ENCODE assay signal across 10 mouse cellular contexts in the genomic region with DNA sequence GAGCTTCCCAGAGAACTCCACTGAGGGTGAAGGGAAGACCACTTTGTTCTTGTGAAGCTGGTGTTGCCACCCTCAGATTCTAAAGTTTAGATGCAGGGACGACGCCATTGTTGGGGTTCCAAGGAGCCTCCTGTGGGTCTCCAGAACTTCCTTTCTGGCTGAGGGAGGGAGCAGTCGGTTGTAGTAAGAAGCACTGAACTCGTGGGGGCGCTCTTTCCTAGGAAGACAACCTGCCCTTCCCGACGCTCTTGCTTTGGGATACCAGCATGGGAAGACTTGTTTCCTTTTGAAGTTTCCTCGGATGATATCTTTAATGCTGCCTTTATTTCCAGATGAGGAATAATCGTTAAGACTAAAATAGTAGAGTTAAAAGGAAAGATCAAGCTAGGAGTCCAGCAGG. TPM values are rescaled to one million over a fixed set of nuclear protein-coding genes. Genes with fewer than 3 reads are reported as not detected.
DNase-seq lines count a peak whose midpoint lies in the region; ATAC-seq and TF ChIP-seq lines count a peak whose summit lies in the region.
"Not testable (repeated sequence)": the region's sequence is repeated elsewhere in the genome, so short reads cannot be mapped to it uniquely, and the experiment has no call there.
"Had no signal": no experiment of that assay in that cellular context is flagged by ENCODE, and none has a peak within 500 bp of the region (broad histone marks: within the 10 kb centered on the region; RNA-seq: fewer than 3 reads in every experiment).

No protein-coding gene starts in this region.

- not testable (repeated sequence) for H3K9ac ChIP-seq in intestine, postnatal 0 days (ENCODE audit: low read depth, low read length)

- ATAC-seq in intestine, postnatal 0 days = not testable (repeated sequence)

- 20% methylated on average over 8 of the region's 9 CpGs for WGBS in intestine, postnatal 0 days
- WGBS in lung, adult 2 months = 13% methylated on average over 9 of the region's 9 CpGs

- not testable (repeated sequence) for H3K4me3 ChIP-seq in intestine, postnatal 0 days (ENCODE audit: low read depth, low read length); lung, adult 2 months (replicated peaks; ENCODE audit: extremely low read depth, low read depth, low read length)

- H3K4me1 ChIP-seq in intestine, postnatal 0 days (replicated peaks; ENCODE audit: control insufficient read depth, insufficient read depth, low read length); lung, adult 2 months (ENCODE audit: control insufficient read depth, insufficient read depth, low read length): not testable (repeated sequence)

- H3K9me3 ChIP-seq in intestine, postnatal 0 days (ENCODE audit: control insufficient read depth) = not testable (repeated sequence)

- not testable (repeated sequence) for H3K36me3 ChIP-seq in intestine, postnatal 0 days (ENCODE audit: control insufficient read depth, insufficient read depth)

- not testable (repeated sequence) for H3K27me3 ChIP-seq in intestine, postnatal 0 days (replicated peaks; ENCODE audit: control insufficient read depth, insufficient read depth, low read length)

- TF ChIP-seq POLR2A in lung, adult 2 months (IDR thresholded peaks at IDR 0.05; ENCODE audit: borderline replicate concordance, extremely low read depth, low read depth, low read length) = not testable (repeated sequence)

- peak; percentile 60 for TF ChIP-seq CTCF in intestine, postnatal 0 days (IDR thresholded peaks at IDR 0.05; ENCODE audit: low read depth)
- peak; percentile 23; the same call in 1 of the 2 replicates for TF ChIP-seq CTCF in lung, adult 2 months (IDR thresholded peaks at IDR 0.05; ENCODE audit: insufficient read depth, low read length)

- DNase-seq in adrenal gland, adult 8-10 months = peak; percentile 74
- peak; percentile 45 to 46 for DNase-seq in cerebellum, postnatal 36 days
- DNase-seq in gastrocnemius, postnatal 4 days (ENCODE audit: low spot score in 2 of 2) = peak; percentile 31 to 49
- peak; percentile 41 to 79 for DNase-seq in layer of hippocampus, postnatal 25 days (ENCODE audit: extremely low spot score in 1 of 2, low spot score in 1 of 2)
- peak; percentile 72 for DNase-seq in lung, adult 2 months
- peak; percentile 45 for DNase-seq in retina, postnatal 1 day
- DNase-seq in urinary bladder, postnatal 36 days (ENCODE audit: low spot score in 2 of 2) = peak; percentile 17 to 49

- peak overlapping the region; percentile 57 for H3K4me2 ChIP-seq in intestine, postnatal 0 days (replicated peaks; ENCODE audit: low read depth)

- H3K27ac ChIP-seq in intestine, postnatal 0 days (ENCODE audit: low read depth, low read length) = not testable (repeated sequence)

RNA-seq across cellular contexts. Expression of gene Nat8, which starts 4.9 kb away (rescaled TPM):
- 10 to 100 TPM in 3 of 4 experiments, 1 to 10 TPM in 1; 9.3 to 39.6 (median 18.5) TPM for total RNA-seq in adrenal gland, adult 8-10 months (2022)
- not detected for total RNA-seq in gastrocnemius, postnatal 4 days (2021)
- polyA plus RNA-seq in intestine, postnatal 0 days (2015; fragmentation: Nextera tagmentation; extraction: Ambion mirVana) = 50.2 and 51.8 TPM in 2 replicates
- 1 to 10 TPM; 2.7 to 4.2 TPM for total RNA-seq in layer of hippocampus, postnatal 25 days (2021)
- 0.31 and 0.45 TPM in 2 replicates for polyA plus RNA-seq in lung, adult 2 months (2012; rRNA removed)
- total RNA-seq: gastrocnemius, adult 8-10 months had no signal
- polyA plus RNA-seq: embryonic facial prominence, embryonic 11.5 days had no signal

RNA-seq across cellular contexts. Expression of gene Nat8f5, which starts 16.1 kb away (rescaled TPM):
- 10 to 100 TPM; 12.6 to 50.0 (median 21.5) TPM for total RNA-seq in adrenal gland, adult 8-10 months (2022)
- not detected for total RNA-seq in gastrocnemius, postnatal 4 days (2021)
- 7.7 and 10.7 TPM in 2 replicates for polyA plus RNA-seq in intestine, postnatal 0 days (2015; fragmentation: Nextera tagmentation; extraction: Ambion mirVana)
- 1 to 10 TPM; 5.3 to 6.9 TPM for total RNA-seq in layer of hippocampus, postnatal 25 days (2021)
- 0.27 TPM in 1 of 2 replicates, not detected in the other for polyA plus RNA-seq in lung, adult 2 months (2012; rRNA removed)
- total RNA-seq: gastrocnemius, adult 8-10 months had no signal
- polyA plus RNA-seq: embryonic facial prominence, embryonic 11.5 days had no signal

RNA-seq across cellular contexts. Expression of gene Nat8f6, which starts 16.1 kb away (rescaled TPM):
- 10 to 100 TPM in 2 of 4 experiments, 1 to 10 TPM in 2; 3.3 to 24.0 (median 9.7) TPM for total RNA-seq in adrenal gland, adult 8-10 months (2022)
- total RNA-seq in gastrocnemius, postnatal 4 days (2021) = not detected
- 0.18 TPM in 1 of 2 replicates, not detected in the other for polyA plus RNA-seq in intestine, postnatal 0 days (2015; fragmentation: Nextera tagmentation; extraction: Ambion mirVana)
- 1 to 10 TPM; 1.3 TPM for total RNA-seq in layer of hippocampus, postnatal 25 days (2021)
- 1.4 and 4.3 TPM in 2 replicates for polyA plus RNA-seq in lung, adult 2 months (2012; rRNA removed)
- total RNA-seq: gastrocnemius, adult 8-10 months had no signal
- polyA plus RNA-seq: embryonic facial prominence, embryonic 11.5 days had no signal

RNA-seq across cellular contexts. Expression of gene Nat8f2, which starts 32.1 kb away (rescaled TPM):
- total RNA-seq in adrenal gland, adult 8-10 months (2022) = 1 to 10 TPM; 3.6 to 8.9 (median 5.8) TPM
- under 1 TPM; 0.08 to 0.20 TPM for total RNA-seq in gastrocnemius, postnatal 4 days (2021)
- polyA plus RNA-seq in intestine, postnatal 0 days (2015; fragmentation: Nextera tagmentation; extraction: Ambion mirVana) = 0.16 and 0.38 TPM in 2 replicates
- 1 to 10 TPM; 1.9 to 2.5 TPM for total RNA-seq in layer of hippocampus, postnatal 25 days (2021)
- polyA plus RNA-seq in lung, adult 2 months (2012; rRNA removed) = 0.03 and 0.11 TPM in 2 replicates
- polyA plus RNA-seq: embryonic facial prominence, embryonic 11.5 days had no signal

Comparison
In these comparisons a context has a peak if more than half of its experiments do, and no peak if none do; other contexts are left out.
1. RNA of gene Nat8f5, which starts 16.1 kb away (total RNA-seq): 12.6 to 50.0 TPM in adrenal gland, adult 8-10 months and 5.3 to 6.9 TPM in layer of hippocampus, postnatal 25 days; not detected in gastrocnemius, postnatal 4 days; every median in the first group is over 4 times any median in the second.
2. Peak in every context shown above with its lines, with median percentiles within 50 percentile points of each other: DNase-seq.